Mouse (Mus musculus) heart, embryonic 14.5 days (tissue): ENCODE measurements around the gene Dkk3. TPM values are rescaled to one million over a fixed set of nuclear protein-coding genes. Genes with fewer than 3 reads are reported as not detected.

Experiments
- ATAC-seq: fragments of 200-750 bp; cut with Nextera tagmentation; 2 replicates; pipeline ENCODE4 v1.8.0; 2017; ENCODE audit warnings: low read depth, moderate TSS enrichment; ENCODE audit not compliant: insufficient number of reproducible peaks, insufficient read depth, low FRiP score
- H3K27ac ChIP-seq, 2 experiments: fragments of 200-500 bp in 1 of 2; fragments of 300-500 bp in 1 of 2; sonication (generic) in 1 of 2; replicated peaks in 1 of 2; 2 replicates each; pipeline ENCODE4 v1.5.1; 2012 to 2014; ENCODE audit warnings: low read depth in 2 of 2, low read length in 2 of 2, control low read depth in 1 of 2, mild to moderate bottlenecking in 1 of 2, mixed read lengths in 1 of 2; ENCODE audit not compliant: control insufficient read depth in 1 of 2, insufficient read depth in 1 of 2
- H3K27me3 ChIP-seq: fragments of 300-500 bp; sonication (generic); 2 replicates; pipeline ENCODE4 v1.6.1; 2014; ENCODE audit warnings: mild to moderate bottlenecking, low read length, control low read depth; ENCODE audit not compliant: control insufficient read depth, insufficient read depth
- H3K36me3 ChIP-seq: fragments of 300-500 bp; sonication (generic); 2 replicates; pipeline ENCODE4 v1.6.1; 2014; ENCODE audit warnings: mild to moderate bottlenecking, control low read depth, low read length, mixed read lengths; ENCODE audit not compliant: control insufficient read depth, insufficient read depth
- H3K4me1 ChIP-seq, 2 experiments: fragments of 200-500 bp in 1 of 2; fragments of 300-500 bp in 1 of 2; sonication (generic) in 1 of 2; 2 replicates each; pipeline ENCODE4 v1.6.1; 2012 to 2014; ENCODE audit warnings: low read length in 2 of 2, control low read depth in 1 of 2, mixed read lengths in 1 of 2; ENCODE audit not compliant: control insufficient read depth in 2 of 2, insufficient read depth in 2 of 2
- H3K4me2 ChIP-seq: fragments of 300-500 bp; sonication (generic); 2 replicates; pipeline ENCODE4 v1.6.1; 2014; ENCODE audit warnings: mild to moderate bottlenecking, low read length
- H3K4me3 ChIP-seq, 2 experiments: fragments of 200-500 bp in 1 of 2; fragments of 300-500 bp in 1 of 2; sonication (generic) in 1 of 2; 2 replicates each; pipeline ENCODE4 v1.5.1; 2012 to 2014; ENCODE audit warnings: low read length in 2 of 2, mild to moderate bottlenecking in 2 of 2, control low read depth in 1 of 2, low read depth in 1 of 2, moderate library complexity in 1 of 2; ENCODE audit not compliant: control insufficient read depth in 1 of 2, insufficient read depth in 1 of 2
- H3K9ac ChIP-seq: fragments of 300-500 bp; sonication (generic); 2 replicates; pipeline ENCODE4 v1.6.1; 2014; ENCODE audit warnings: mild to moderate bottlenecking, low read length
- H3K9me3 ChIP-seq: fragments of 300-500 bp; sonication (generic); 2 replicates; pipeline ENCODE4 v1.6.1; 2016; ENCODE audit warnings: low read length, control low read depth; ENCODE audit not compliant: control insufficient read depth
- WGBS: fragments of 180-500 bp; shearing (Covaris S2); extraction: QIAGEN DNeasy Blood & Tissue Kit; methylation state at CpG from one replicate; pipeline ENCODE4 v1.1.7; 2014; 5-methylcytosine and 5-hydroxymethylcytosine counted together
- polyA plus RNA-seq: library from polyadenylated mRNA; unstranded; fragments of >200 nt; fragmentation: Nextera tagmentation; extraction: Ambion mirVana; gene quantifications from 2 replicates; pipeline ENCODE4 v1.2.1, GENCODE M21; 2014

The Dkk3 gene
- polyA plus RNA-seq, 1 experiment from 2014 or later, result 86.3 TPM

DNA sequence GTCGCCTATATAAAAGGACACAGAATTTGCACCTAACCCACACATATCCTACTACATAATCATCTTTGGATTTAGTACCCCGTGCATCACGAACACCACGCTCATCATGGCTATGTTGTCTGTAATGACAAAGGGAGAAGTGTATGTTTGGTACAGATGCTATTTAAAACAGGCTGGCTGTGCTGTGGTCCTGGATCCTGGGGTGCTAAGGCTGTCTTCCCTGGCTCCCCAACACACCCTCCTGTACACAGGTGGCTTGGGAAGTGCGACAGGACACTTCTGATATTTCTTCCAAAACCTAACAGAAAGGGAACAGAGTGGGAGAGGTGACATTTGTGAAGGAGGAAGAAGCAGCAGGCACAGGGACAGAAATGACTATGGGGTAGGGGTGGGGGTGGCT lies 35.2 kb downstream of the Dkk3 start:
- ATAC-seq, result no peak

DNA sequence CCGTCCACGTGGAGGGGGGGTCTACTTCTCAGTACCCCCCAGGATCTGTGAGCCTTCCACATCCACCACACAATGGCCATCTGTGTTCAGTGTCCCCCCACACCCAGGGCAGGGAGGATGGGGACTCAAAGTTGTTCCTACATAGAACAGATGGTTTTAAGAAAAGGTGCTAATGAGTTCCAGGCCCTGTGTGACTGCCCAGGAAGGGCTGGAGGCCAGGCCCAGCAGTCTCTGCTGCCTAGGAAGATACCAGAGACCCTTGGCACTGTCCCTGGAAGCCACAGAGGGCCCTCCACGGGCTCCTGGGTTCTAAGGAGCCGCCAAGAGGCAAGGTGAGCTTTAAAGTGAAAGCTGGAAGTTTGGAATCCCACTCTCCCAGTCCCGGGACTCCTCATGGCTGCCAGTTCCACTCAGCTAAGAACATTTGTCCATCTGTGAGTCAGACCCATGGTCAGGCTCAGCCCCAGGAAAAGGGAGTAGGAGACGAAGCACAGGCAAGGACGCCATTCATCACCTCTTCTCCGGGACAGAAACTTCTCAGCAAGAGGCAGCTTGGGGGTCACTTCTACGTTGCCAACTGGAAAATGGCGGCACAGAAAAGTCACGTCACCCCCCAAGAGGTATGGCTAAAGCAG lies 36.9 kb downstream of the Dkk3 start:
- no peak overlapping the region for H3K4me3 ChIP-seq
- H3K27ac ChIP-seq, result 0 out of 4 replicates have a peak overlapping the region, but pooled peaks of 1 of the 2 experiments have one; percentile 8
- H3K9me3 ChIP-seq, result no peaks in the 10 kb centered on the region
- WGBS, result 59% methylated on average over 11 of the region's 11 CpGs
- no peaks in the 10 kb centered on the region for H3K27me3 ChIP-seq
- H3K36me3 ChIP-seq, result peaks cover 18% of the 10 kb centered on the region; the same call in 1 of the 2 replicates
- H3K4me1 ChIP-seq, result peaks cover 26 to 34% of the 10 kb centered on the region in 2 experiments
- no peak for ATAC-seq
- no peak overlapping the region for H3K4me2 ChIP-seq
- H3K9ac ChIP-seq, result no peak overlapping the region

More for the DNA sequence above, 35.2 kb downstream of the Dkk3 start:
- H3K4me3 ChIP-seq, result no peak overlapping the region
- 91% methylated on average over 5 of the region's 5 CpGs for WGBS
- no peaks in the 10 kb centered on the region for H3K9me3 ChIP-seq
- H3K27ac ChIP-seq, result no peak overlapping the region
- no peak overlapping the region for H3K4me2 ChIP-seq
- no peak overlapping the region for H3K9ac ChIP-seq
- peaks cover 41 to 47% of the 10 kb centered on the region in 2 experiments for H3K4me1 ChIP-seq
- H3K36me3 ChIP-seq, result peaks cover 11% of the 10 kb centered on the region; the same call in 1 of the 2 replicates
- H3K27me3 ChIP-seq, result no peaks in the 10 kb centered on the region

DNA sequence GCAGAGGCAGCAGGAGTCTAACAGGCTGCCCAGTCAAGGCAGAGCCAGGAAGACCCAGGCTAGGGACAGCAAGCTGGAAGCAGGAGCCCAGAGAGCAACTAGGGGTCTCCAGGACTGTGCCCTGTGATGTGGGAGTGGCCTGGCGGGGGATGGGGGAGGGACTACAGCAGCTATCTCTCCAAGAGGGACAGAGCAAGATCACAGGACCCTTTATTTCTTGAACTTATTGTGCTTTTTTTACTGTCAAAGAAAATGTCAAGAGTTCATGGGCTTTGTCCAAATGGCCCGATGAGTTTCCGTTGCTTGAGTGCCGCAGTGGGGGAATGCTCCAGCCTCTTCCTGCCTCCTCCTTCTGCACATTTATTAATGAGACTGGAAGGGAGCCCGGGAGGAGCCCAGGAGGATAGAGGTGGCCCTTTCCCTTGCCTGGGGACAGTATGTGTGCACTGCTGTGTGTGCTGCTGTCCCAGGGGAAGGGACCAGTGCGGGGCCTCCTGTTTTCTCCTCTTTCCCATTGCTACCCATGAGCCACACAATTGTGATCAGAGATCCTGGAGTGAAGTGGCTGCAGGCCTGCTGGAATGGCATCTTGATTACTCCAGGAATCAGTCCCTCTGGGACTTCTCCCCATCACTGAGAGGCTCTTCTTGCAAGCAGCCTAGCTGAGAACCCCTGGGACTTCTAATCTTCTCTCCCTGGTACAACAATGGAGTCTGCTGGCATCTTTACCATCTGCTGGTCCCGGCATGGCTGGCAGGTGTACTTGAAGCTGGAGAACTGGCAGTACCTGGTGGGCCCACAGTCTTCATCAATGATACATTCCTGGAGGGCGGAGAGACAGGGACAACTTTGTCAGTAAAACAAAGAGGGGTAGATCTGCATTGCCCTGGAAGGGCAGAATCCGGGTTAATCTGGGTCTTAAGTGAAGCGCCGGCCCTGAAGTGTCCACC lies 37.7 kb downstream of the Dkk3 start:
- 69% methylated on average over 11 of the region's 11 CpGs for WGBS
- peaks cover 18% of the 10 kb centered on the region; the same call in 1 of the 2 replicates for H3K36me3 ChIP-seq
- H3K9me3 ChIP-seq, result no peaks in the 10 kb centered on the region
- ATAC-seq, result no peak
- no peak overlapping the region for H3K4me3 ChIP-seq
- H3K4me1 ChIP-seq, result peaks cover 18 to 28% of the 10 kb centered on the region in 2 experiments
- H3K4me2 ChIP-seq, result no peak overlapping the region
- H3K27me3 ChIP-seq, result no peaks in the 10 kb centered on the region
- no peak overlapping the region for H3K27ac ChIP-seq
- H3K9ac ChIP-seq, result peak overlapping the region; percentile 17; the same call in 1 of the 2 replicates

DNA sequence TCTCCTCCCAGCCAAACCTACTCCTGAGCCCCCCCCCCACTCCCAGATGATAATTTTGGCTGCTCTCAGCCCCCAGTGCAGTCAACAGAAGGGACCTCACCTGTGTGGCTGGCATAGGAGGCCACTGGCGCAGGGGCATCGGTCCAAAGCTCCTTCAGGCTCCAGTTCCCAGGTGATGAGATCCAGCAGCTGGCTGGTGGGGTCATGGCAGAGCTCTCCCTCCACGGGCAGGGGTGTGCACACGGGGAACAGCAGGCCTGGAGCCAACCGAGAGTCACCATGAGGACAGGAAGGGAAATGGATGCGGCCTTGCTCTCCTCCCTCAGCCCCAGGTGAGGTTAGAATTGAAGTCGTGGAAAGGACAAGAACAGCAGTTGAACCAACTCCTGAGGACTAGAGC lies 39.6 kb downstream of the Dkk3 start:
- H3K27ac ChIP-seq, result no peak overlapping the region
- no peaks in the 10 kb centered on the region for H3K27me3 ChIP-seq
- no peak overlapping the region for H3K4me3 ChIP-seq
- H3K9me3 ChIP-seq, result no peaks in the 10 kb centered on the region
- WGBS, result 77% methylated on average over 7 of the region's 7 CpGs
- H3K9ac ChIP-seq, result no peak overlapping the region
- H3K4me1 ChIP-seq, result peaks cover 7 to 18% of the 10 kb centered on the region in 2 experiments
- no peak for ATAC-seq
- H3K36me3 ChIP-seq, result peaks cover 18% of the 10 kb centered on the region; the same call in 1 of the 2 replicates
- H3K4me2 ChIP-seq, result no peak overlapping the region

DNA sequence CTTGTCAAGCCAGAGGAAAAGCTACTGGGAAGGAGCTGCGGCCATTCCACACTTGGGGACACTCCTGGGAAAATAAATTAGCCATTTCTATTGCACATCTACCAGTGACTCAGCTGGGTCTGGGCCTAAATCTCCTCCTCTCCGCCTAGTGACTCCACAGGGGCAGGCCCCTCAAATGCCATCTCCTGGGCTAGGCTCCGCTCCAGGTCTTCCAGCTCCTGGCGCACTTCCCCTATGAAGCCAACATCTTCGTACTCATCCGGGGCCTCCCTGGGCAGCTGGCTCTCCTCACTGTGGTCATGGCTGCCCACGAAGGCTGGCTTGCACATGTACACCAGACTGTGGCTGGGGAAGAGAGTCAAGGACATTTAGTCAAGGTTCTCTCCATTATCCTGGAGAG lies 40.8 kb downstream of the Dkk3 start:
- no peak for ATAC-seq
- H3K4me3 ChIP-seq, result no peak overlapping the region
- H3K9ac ChIP-seq, result no peak overlapping the region
- H3K36me3 ChIP-seq, result peaks cover 19% of the 10 kb centered on the region; the same call in 1 of the 2 replicates
- 90% methylated on average over 7 of the region's 7 CpGs for WGBS
- no peaks in the 10 kb centered on the region for H3K27me3 ChIP-seq
- H3K27ac ChIP-seq, result no peak overlapping the region
- H3K9me3 ChIP-seq, result no peaks in the 10 kb centered on the region
- no peak overlapping the region for H3K4me2 ChIP-seq
- H3K4me1 ChIP-seq, result peaks cover 7 to 16% of the 10 kb centered on the region in 2 experiments

DNA sequence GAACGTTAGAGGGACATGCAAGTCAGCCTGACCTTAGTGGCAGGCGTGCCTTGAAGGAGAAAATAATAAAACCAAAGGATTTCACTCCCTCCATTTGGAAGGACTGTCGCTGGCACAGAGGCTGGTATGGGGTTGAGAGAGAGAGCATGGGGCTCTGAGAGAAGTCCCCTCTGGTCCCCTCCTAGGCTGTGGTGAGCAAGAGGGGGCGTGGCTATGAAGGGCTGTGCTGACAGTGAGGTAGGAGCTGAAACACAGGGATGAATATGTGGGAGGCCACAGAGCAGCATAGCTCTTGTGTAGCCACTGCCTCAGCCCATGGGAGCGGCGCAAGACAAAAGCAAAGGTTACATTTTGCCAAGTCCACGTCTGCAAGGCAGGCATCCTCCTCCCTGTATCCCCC lies 41.4 kb downstream of the Dkk3 start:
- Histone ChIP-seq H3K4me1 (peaks cover 7 to 12% of the 10 kb centered on the region in 2 experiments), H3K9me3 (no peaks in the 10 kb centered on the region), H3K9ac (no peak overlapping the region), H3K27me3 (no peaks in the 10 kb centered on the region), H3K36me3 (peaks cover 25% of the 10 kb centered on the region), H3K4me3 (no peak overlapping the region), H3K4me2 (no peak overlapping the region), H3K27ac (no peak overlapping the region)
- WGBS, result 76% methylated on average over 7 of the region's 7 CpGs
- no peak for ATAC-seq

DNA sequence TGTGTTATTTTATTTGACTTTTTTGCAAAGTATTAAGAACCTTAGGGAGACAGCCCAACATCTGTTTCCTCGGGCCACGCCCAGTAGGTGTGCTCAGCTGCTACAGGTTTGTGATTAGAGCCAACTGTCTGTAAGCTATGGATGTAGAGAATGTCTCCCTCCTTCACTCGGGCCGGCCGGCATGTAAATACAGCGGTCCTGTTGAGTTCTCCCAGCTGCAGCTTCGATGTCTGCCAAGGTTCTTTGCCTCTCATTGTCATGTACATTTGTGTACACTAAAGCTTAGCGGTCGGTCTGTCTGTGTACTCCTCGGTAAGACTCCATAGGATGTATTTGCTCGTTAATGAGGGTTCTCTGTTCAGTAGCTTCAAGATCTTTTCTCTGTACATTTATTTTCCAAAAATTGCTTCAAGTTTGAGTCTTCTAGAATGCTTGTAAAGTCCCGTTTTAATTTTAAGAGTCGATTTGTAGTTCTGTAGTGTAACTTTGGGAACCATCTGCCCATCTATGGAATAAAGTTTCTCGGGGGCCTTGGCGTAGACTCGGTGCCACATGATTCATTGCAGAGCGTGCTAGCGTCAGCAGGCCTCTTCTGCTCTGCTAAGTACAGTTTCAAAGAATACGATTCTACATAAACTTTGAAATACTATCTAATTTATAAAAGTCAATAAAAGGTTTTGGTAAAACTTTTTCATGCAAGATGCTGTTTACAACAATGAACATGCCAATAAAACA lies 48.1 kb downstream of the Dkk3 start:
- no peaks in the 10 kb centered on the region for H3K27me3 ChIP-seq
- H3K27ac ChIP-seq, result no peak overlapping the region
- H3K9ac ChIP-seq, result no peak overlapping the region
- H3K4me3 ChIP-seq, result no peak overlapping the region
- H3K36me3 ChIP-seq, result peaks cover 70% of the 10 kb centered on the region
- no peak for ATAC-seq
- no peaks in the 10 kb centered on the region for H3K9me3 ChIP-seq
- H3K4me1 ChIP-seq, result no peaks in the 10 kb centered on the region
- no peak overlapping the region for H3K4me2 ChIP-seq
- WGBS, result 92% methylated on average over 19 of the region's 19 CpGs
